Mouse (Mus musculus) MEL (cell line): Measurements from ENCODE around the gene Cux1.

Experiments used
- BHLHE40 ChIP-seq: IDR thresholded peaks from 2 replicates; pipeline ENCODE4 v1.6.1; 2012; ENCODE audit warnings: low read depth, mild to moderate bottlenecking, inconsistent platforms, low read length, improper control_type of control experiment, borderline replicate concordance
- CTCF ChIP-seq, 3 experiments: IDR thresholded peaks in 2 of 3; conservative IDR thresholded peaks in 1 of 3; 2 replicates each; pipeline ENCODE4 v1.5.1; 2011 to 2012; ENCODE audit warnings: low read length in 3 of 3, low read depth in 2 of 3, mild to moderate bottlenecking in 2 of 3, improper control_type of control experiment in 1 of 3, inconsistent platforms in 1 of 3, mixed read lengths in 1 of 3, moderate library complexity in 1 of 3; ENCODE audit not compliant: control insufficient read depth in 1 of 3, insufficient read depth in 1 of 3, poor library complexity in 1 of 3, severe bottlenecking in 1 of 3
- E2F4 ChIP-seq: IDR thresholded peaks from 2 replicates; pipeline ENCODE4 v1.6.1; 2011; ENCODE audit warnings: low read depth, low read length, improper control_type of control experiment, borderline replicate concordance
- EP300 ChIP-seq, 2 experiments: IDR thresholded peaks; 2 replicates each; pipeline ENCODE4 v1.6.1; 2011; ENCODE audit warnings: improper control_type of control experiment in 2 of 2, low read length in 2 of 2, low read depth in 1 of 2, mild to moderate bottlenecking in 1 of 2
- GATA1 ChIP-seq: IDR thresholded peaks from 2 replicates; pipeline ENCODE4 v1.6.1; 2011; ENCODE audit warnings: low read depth, low read length, improper control_type of control experiment
- MAX ChIP-seq: IDR thresholded peaks from 2 replicates; pipeline ENCODE4 v1.6.1; 2011; ENCODE audit warnings: low read length, improper control_type of control experiment
- POLR2A ChIP-seq, 2 experiments: IDR thresholded peaks; 2 replicates each; pipeline ENCODE4 v1.6.1; 2011 to 2012; ENCODE audit warnings: low read length in 2 of 2, mild to moderate bottlenecking in 2 of 2, control low read depth in 1 of 2, improper control_type of control experiment in 1 of 2, low read depth in 1 of 2, moderate library complexity in 1 of 2; ENCODE audit not compliant: control insufficient read depth in 1 of 2, insufficient read depth in 1 of 2, poor library complexity in 1 of 2
- SIN3A ChIP-seq: IDR thresholded peaks from 2 replicates; pipeline ENCODE4 v1.6.1; 2012; ENCODE audit warnings: low read length, improper control_type of control experiment, inconsistent platforms
- TAL1 ChIP-seq: IDR thresholded peaks from 2 replicates; pipeline ENCODE4 v1.6.1; 2012; ENCODE audit warnings: mild to moderate bottlenecking, inconsistent platforms, low read length, moderate library complexity, mixed read lengths
- USF1 ChIP-seq: IDR thresholded peaks from 2 replicates; pipeline ENCODE4 v1.6.1; 2014; ENCODE audit warnings: low read depth, mild to moderate bottlenecking, inconsistent platforms, low read length, improper control_type of control experiment, moderate library complexity
- ZKSCAN1 ChIP-seq: IDR thresholded peaks from 2 replicates; pipeline ENCODE4 v1.6.1; 2012; ENCODE audit warnings: low read depth, mild to moderate bottlenecking, inconsistent platforms, low read length, improper control_type of control experiment, moderate library complexity

GRCm38 (mm10) chr5:136445967-136446366 lies 121.3 kb downstream of the Cux1 start:
- TF ChIP-seq SIN3A = no peak
- no peak for TF ChIP-seq GATA1
- no peak for TF ChIP-seq EP300 (IDR thresholded peaks at IDR 0.05; ENCODE audit: low read depth in 1 of 2, low read length in 2 of 2)
- TF ChIP-seq POLR2A (IDR thresholded peaks at IDR 0.05; ENCODE audit: control insufficient read depth in 1 of 2, insufficient read depth in 1 of 2, low read depth in 1 of 2, low read length in 2 of 2, poor library complexity in 1 of 2) = no peak
- TF ChIP-seq ZKSCAN1 = no peak
- TF ChIP-seq CTCF (IDR thresholded peaks at IDR 0.05 in 2 of 3, conservative IDR thresholded peaks at IDR 0.05 in 1 of 3; ENCODE audit: control insufficient read depth in 1 of 3, insufficient read depth in 1 of 3, low read depth in 2 of 3, low read length in 3 of 3, poor library complexity in 1 of 3, severe bottlenecking in 1 of 3) = no peak
- TF ChIP-seq E2F4 = no peak
- no peak for TF ChIP-seq MAX
- no peak for TF ChIP-seq BHLHE40
- TF ChIP-seq TAL1 = no peak
- TF ChIP-seq USF1 = no peak
